Mouse (Mus musculus): ENCODE data around the gene Irx1.

Gene Irx1

DNA sequence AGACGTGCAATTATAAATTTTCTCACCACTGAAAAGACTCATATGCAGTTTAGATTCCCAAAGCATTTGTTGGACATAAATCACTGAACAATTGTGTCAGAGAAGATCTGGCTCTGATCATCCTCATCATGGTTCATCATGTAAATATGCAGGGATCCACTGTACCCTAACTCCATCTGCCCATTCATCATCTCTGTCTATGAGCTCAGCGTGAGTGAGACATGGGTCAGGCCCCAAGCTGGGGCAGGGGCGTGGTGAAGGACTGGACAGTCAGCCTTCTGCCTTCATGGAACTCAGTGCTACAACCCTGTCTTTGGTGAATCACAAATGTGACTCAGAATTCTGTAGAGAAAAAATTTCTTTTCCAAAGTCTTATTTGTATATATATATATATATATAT, 53.2 kb downstream of the Irx1 start:
- DNase-seq (ENCODE audit: low read depth) = peak; percentile 72

Measured in NIH3T3 (cell line).